Mouse (Mus musculus): ENCODE data around the gene Itpk1. TPM values are rescaled to one million over a fixed set of nuclear protein-coding genes. Genes with fewer than 3 reads are reported as not detected.

Itpk1 gene
- polyA plus RNA-seq, 1 experiment from 2014 or later = 12.0 TPM

GRCm38 (mm10) chr12:102729855-102730797 is 25.4 kb upstream of the Itpk1 start:
- ATAC-seq (ENCODE audit: insufficient number of reproducible peaks, insufficient read depth, low FRiP score, low TSS enrichment) = peak; percentile 92
- Histone ChIP-seq H3K9me3 (no peaks in the 10 kb centered on the region), H3K36me3 (no peaks in the 10 kb centered on the region), H3K4me1 (peaks cover 19% of the 10 kb centered on the region; the same call in 1 of the 2 replicates), H3K9ac (no peak overlapping the region), H3K4me3 (0 out of 2 replicates have a peak overlapping the region, but pooled peaks have one; percentile 9), H3K27me3 (no peaks in the 10 kb centered on the region), H3K27ac (peak overlapping the region; percentile 86), H3K4me2 (replicated peaks) (peak overlapping the region; percentile 43)
- WGBS = 35% methylated on average over 26 of the region's 26 CpGs

DNA sequence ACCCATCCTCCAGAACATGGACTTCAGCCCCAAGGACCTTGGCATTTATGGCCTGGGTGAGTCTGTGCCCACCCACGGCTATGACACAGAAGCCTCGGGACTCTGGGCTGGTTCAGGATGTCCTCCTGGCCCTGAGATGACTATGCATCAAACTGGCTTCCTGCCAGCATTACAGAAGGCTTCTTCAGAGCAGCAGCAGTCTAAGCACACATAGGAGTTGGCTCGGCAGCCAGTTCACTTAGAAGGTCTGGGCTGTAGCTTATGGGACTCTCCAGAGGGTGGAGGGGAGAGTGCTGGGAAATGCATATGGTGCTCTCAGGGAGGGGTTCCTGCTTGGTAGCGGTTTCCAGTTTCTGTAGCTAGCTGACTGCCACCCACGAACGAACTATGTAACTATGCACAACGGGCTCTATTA is 21.0 kb upstream of the Itpk1 start:
- no peaks in the 10 kb centered on the region for H3K9me3 ChIP-seq
- no peak overlapping the region for H3K9ac ChIP-seq
- H3K36me3 ChIP-seq = no peaks in the 10 kb centered on the region
- H3K4me2 ChIP-seq (replicated peaks) = no peak overlapping the region
- no peak overlapping the region for H3K4me3 ChIP-seq
- peaks cover 11% of the 10 kb centered on the region; the same call in 1 of the 2 replicates for H3K4me1 ChIP-seq
- no peak overlapping the region for H3K27ac ChIP-seq
- 73% methylated on average over 7 of the region's 7 CpGs for WGBS
- H3K27me3 ChIP-seq = no peaks in the 10 kb centered on the region
- no peak for ATAC-seq (ENCODE audit: insufficient number of reproducible peaks, insufficient read depth, low FRiP score, low TSS enrichment)

DNA sequence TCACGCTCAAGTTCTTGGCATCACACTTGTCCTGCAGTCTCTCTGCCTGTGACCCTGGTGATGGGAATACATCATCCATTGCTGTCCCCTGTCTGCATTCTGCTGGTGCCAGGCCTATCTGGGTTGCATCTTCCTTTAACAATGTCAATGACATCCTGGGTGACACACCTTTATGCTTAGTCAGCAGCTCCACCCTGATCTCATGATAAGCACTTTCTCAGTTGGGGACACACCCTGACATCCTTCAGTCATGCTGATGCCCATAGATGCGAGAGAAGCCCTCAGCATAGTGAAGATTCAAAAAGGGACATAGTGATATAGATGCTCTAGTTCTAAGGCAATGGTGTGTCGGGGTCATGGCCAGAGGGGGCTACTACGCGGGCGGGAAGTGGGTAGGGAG is 20.4 kb upstream of the Itpk1 start:
- Histone ChIP-seq H3K36me3 (no peaks in the 10 kb centered on the region), H3K27me3 (no peaks in the 10 kb centered on the region), H3K4me3 (no peak overlapping the region), H3K9ac (no peak overlapping the region), H3K27ac (no peak overlapping the region), H3K4me2 (replicated peaks) (no peak overlapping the region), H3K4me1 (0 out of 2 replicates have a peak, but pooled peaks cover 7% of the 10 kb centered on the region), H3K9me3 (no peaks in the 10 kb centered on the region)
- ATAC-seq (ENCODE audit: insufficient number of reproducible peaks, insufficient read depth, low FRiP score, low TSS enrichment) = no peak
- 91% methylated on average over 6 of the region's 6 CpGs for WGBS

GRCm38 (mm10) chr12:102723861-102724260 is 19.1 kb upstream of the Itpk1 start:
- Histone ChIP-seq H3K36me3 (no peaks in the 10 kb centered on the region), H3K27me3 (no peaks in the 10 kb centered on the region), H3K9me3 (no peaks in the 10 kb centered on the region), H3K4me3 (no peak overlapping the region), H3K27ac (no peak overlapping the region), H3K9ac (no peak overlapping the region), H3K4me2 (replicated peaks) (no peak overlapping the region), H3K4me1 (peaks cover 6% of the 10 kb centered on the region; the same call in 1 of the 2 replicates)
- no peak for ATAC-seq (ENCODE audit: insufficient number of reproducible peaks, insufficient read depth, low FRiP score, low TSS enrichment)
- 64% methylated on average over 6 of the region's 6 CpGs for WGBS

GRCm38 (mm10) chr12:102722966-102723365 is 18.2 kb upstream of the Itpk1 start:
- Histone ChIP-seq H3K27me3 (no peaks in the 10 kb centered on the region), H3K9ac (no peak overlapping the region), H3K4me3 (no peak overlapping the region), H3K4me2 (replicated peaks) (no peak overlapping the region), H3K27ac (no peak overlapping the region), H3K4me1 (peaks cover 6% of the 10 kb centered on the region; the same call in 1 of the 2 replicates), H3K36me3 (no peaks in the 10 kb centered on the region), H3K9me3 (no peaks in the 10 kb centered on the region)
- WGBS = 72% methylated on average over 8 of the region's 8 CpGs
- ATAC-seq (ENCODE audit: insufficient number of reproducible peaks, insufficient read depth, low FRiP score, low TSS enrichment) = no peak

GRCm38 (mm10) chr12:102722451-102722850 is 17.7 kb upstream of the Itpk1 start:
- H3K4me2 ChIP-seq (replicated peaks) = no peak overlapping the region
- WGBS = 48% methylated on average over 11 of the region's 11 CpGs

DNA sequence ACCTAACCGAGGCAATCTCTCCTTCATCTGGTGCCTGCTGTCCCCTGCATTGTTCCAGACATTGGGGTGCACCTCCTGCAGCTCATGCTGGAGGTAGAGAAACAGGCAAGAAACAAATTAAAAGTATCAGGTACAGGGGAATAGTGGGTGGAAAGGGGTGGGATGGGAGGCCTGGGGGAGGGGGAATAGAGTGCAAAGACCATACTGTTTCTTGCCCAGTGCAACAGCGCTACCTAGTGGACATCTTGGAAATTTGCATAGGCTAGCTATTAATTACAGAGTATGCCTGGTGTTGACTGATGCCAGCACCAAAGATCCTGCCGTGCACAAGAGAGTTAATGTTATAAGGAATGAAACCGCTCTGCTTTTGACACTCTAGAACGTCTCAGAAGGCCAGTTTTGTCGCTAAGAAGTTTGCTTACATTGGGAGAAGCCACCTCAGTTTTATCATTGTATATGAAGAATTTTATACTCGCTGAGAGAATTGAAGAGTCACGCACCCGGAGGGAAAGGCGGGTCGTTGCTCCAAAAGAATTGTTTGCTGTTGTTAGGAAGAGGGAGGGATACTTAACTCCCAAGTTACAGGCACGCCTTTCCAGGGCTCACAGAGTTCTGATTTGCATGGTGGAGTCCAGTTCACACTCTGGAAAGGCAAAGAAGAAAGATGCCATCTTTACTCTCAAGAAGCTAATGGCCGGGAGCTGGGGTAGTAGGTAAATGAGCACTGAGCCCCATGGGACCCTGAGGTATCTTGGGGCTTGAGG is 15.0 kb upstream of the Itpk1 start:
- no peak overlapping the region for H3K4me3 ChIP-seq
- ATAC-seq (ENCODE audit: insufficient number of reproducible peaks, insufficient read depth, low FRiP score, low TSS enrichment) = no peak
- H3K9me3 ChIP-seq = no peaks in the 10 kb centered on the region
- no peaks in the 10 kb centered on the region for H3K36me3 ChIP-seq
- no peak overlapping the region for H3K9ac ChIP-seq
- no peak overlapping the region for H3K27ac ChIP-seq
- peaks cover 3% of the 10 kb centered on the region; the same call in 1 of the 2 replicates for H3K4me1 ChIP-seq
- no peaks in the 10 kb centered on the region for H3K27me3 ChIP-seq
- no peak overlapping the region for H3K4me2 ChIP-seq (replicated peaks)
- 29% methylated on average over 13 of the region's 13 CpGs for WGBS

More at GRCm38 (mm10) chr12:102722451-102722850, 17.7 kb upstream of the Itpk1 start:
- no peak overlapping the region for H3K4me3 ChIP-seq
- H3K27ac ChIP-seq = no peak overlapping the region
- H3K9me3 ChIP-seq = no peaks in the 10 kb centered on the region
- peaks cover 6% of the 10 kb centered on the region; the same call in 1 of the 2 replicates for H3K4me1 ChIP-seq
- H3K27me3 ChIP-seq = no peaks in the 10 kb centered on the region
- no peak for ATAC-seq (ENCODE audit: insufficient number of reproducible peaks, insufficient read depth, low FRiP score, low TSS enrichment)
- no peak overlapping the region for H3K9ac ChIP-seq
- no peaks in the 10 kb centered on the region for H3K36me3 ChIP-seq

GRCm38 (mm10) chr12:102714654-102715395 is 10.1 kb upstream of the Itpk1 start:
- ATAC-seq (ENCODE audit: insufficient number of reproducible peaks, insufficient read depth, low FRiP score, low TSS enrichment) = no peak
- 81% methylated on average over 10 of the region's 10 CpGs for WGBS

DNA sequence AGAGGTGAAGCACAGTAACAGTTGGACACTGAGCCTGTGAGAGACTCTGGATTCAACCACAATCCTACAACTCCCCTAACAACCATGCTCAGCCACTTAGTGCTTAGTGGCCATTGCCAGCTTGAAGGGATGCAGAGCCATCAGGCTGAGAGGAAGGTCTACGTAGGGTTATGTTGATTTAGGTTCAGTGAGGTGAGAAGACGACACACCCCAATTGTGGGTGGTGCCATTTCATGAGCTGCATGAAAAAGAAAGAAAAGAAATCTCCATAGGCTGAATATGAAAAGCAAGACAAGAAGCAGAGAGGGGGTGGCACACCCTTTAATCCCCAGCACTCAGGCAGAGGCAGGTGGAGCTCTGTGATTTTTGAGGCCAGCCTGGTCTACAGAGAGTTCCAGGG is 9.4 kb upstream of the Itpk1 start:
- WGBS = 69% methylated on average over 2 of the region's 2 CpGs
- H3K9ac ChIP-seq = no peak overlapping the region
- no peaks in the 10 kb centered on the region for H3K27me3 ChIP-seq
- no peak for ATAC-seq (ENCODE audit: insufficient number of reproducible peaks, insufficient read depth, low FRiP score, low TSS enrichment)
- no peak overlapping the region for H3K4me2 ChIP-seq (replicated peaks)
- no peak overlapping the region for H3K27ac ChIP-seq
- H3K9me3 ChIP-seq = no peaks in the 10 kb centered on the region
- H3K4me1 ChIP-seq = no peaks in the 10 kb centered on the region
- H3K4me3 ChIP-seq = no peak overlapping the region
- no peaks in the 10 kb centered on the region for H3K36me3 ChIP-seq

More at GRCm38 (mm10) chr12:102714654-102715395, 10.1 kb upstream of the Itpk1 start:
- Histone ChIP-seq H3K9me3 (no peaks in the 10 kb centered on the region), H3K4me1 (peaks cover 1% of the 10 kb centered on the region; the same call in 1 of the 2 replicates), H3K4me3 (no peak overlapping the region), H3K9ac (no peak overlapping the region), H3K36me3 (no peaks in the 10 kb centered on the region), H3K27ac (no peak overlapping the region), H3K4me2 (replicated peaks) (no peak overlapping the region), H3K27me3 (no peaks in the 10 kb centered on the region)

DNA sequence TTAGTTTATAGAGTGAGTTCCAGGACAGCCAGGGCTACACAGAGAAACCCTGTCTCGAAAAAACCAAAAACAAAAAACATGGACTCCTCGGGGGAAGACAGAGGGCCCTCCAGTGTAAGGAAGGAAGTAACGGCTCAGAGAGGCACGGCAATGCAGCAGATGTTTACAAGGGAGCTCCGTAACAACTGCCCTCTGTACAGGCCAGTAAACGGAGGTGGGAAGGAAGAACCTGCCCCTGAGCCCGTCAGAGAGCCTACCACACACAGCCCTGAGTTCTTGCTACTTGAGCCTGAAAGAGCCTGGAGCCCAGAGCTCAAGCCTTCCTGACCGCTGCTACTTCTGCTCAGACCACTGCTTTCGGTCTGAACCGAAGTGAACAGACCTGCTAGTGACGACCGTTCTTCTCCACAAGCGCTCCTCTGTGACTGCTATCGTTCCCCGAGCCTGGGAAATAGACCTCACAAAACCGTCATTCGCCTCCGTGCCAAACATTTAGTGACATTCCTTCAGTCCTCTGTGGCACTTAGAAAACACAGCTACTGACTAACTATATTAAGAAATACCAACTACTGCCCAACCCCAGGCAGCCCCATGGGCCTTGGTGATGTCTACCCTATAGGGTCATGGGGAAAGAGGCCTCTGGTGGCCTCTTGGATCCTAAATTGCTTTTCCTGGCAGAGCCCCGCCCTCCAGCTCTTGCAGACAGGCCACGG is 8.6 kb upstream of the Itpk1 start:
- no peaks in the 10 kb centered on the region for H3K4me1 ChIP-seq
- H3K9me3 ChIP-seq = no peaks in the 10 kb centered on the region
- no peak overlapping the region for H3K9ac ChIP-seq
- no peak overlapping the region for H3K27ac ChIP-seq
- no peak for ATAC-seq (ENCODE audit: insufficient number of reproducible peaks, insufficient read depth, low FRiP score, low TSS enrichment)
- no peak overlapping the region for H3K4me3 ChIP-seq
- H3K27me3 ChIP-seq = no peaks in the 10 kb centered on the region
- H3K36me3 ChIP-seq = no peaks in the 10 kb centered on the region
- WGBS = 65% methylated on average over 20 of the region's 20 CpGs
- H3K4me2 ChIP-seq (replicated peaks) = no peak overlapping the region

Measured in embryonic facial prominence, embryonic 12.5 days (tissue).